Mouse (Mus musculus): ENCODE data around the gene Lkaaear1. TPM values are rescaled to one million over a fixed set of nuclear protein-coding genes. Genes with fewer than 3 reads are reported as not detected.

The Lkaaear1 gene
- not detected in 2 replicates for polyA plus RNA-seq (2016; fragmentation: Nextera tagmentation; extraction: Ambion mirVana)

GRCm38 (mm10) chr2:181698241-181698640 lies at the start of gene Lkaaear1:
TSS of gene Lkaaear1 (minus strand) at chr2:181698442.
- Histone ChIP-seq H3K27ac (no peak within 1 kb of the TSS), H3K4me1 (0 out of 2 replicates have a peak, but pooled peaks cover 6% of the 10 kb centered on the region), H3K4me3 (no peak within 1 kb of the TSS), H3K9ac (no peak within 1 kb of the TSS), H3K9me3 (no peaks in the 10 kb centered on the region), H3K36me3 (no peaks in the 10 kb centered on the region), H3K27me3 (no peaks in the 10 kb centered on the region), H3K4me2 (replicated peaks) (no peak within 1 kb of the TSS)
- WGBS = 50% methylated on average over 5 of the region's 5 CpGs
- no peak for ATAC-seq (ENCODE audit: insufficient number of reproducible peaks, insufficient read depth, low FRiP score, low TSS enrichment)

GRCm38 (mm10) chr2:181730051-181730450 lies 31.8 kb upstream of the Lkaaear1 start:
- H3K4me3 ChIP-seq = no peak overlapping the region
- H3K9me3 ChIP-seq = no peaks in the 10 kb centered on the region
- ATAC-seq (ENCODE audit: insufficient number of reproducible peaks, insufficient read depth, low FRiP score, low TSS enrichment) = no peak
- no peak overlapping the region for H3K9ac ChIP-seq
- no peak overlapping the region for H3K4me2 ChIP-seq (replicated peaks)
- no peaks in the 10 kb centered on the region for H3K27me3 ChIP-seq
- no peak overlapping the region for H3K27ac ChIP-seq
- no peaks in the 10 kb centered on the region for H3K4me1 ChIP-seq
- no peaks in the 10 kb centered on the region for H3K36me3 ChIP-seq
- WGBS = 50% methylated on average over 3 of the region's 3 CpGs

- ATAC-seq (ENCODE audit: insufficient number of reproducible peaks, insufficient read depth, low FRiP score, low TSS enrichment) = no peak
- H3K9ac ChIP-seq = no peak overlapping the region
- H3K9me3 ChIP-seq = no peaks in the 10 kb centered on the region
- no peak overlapping the region for H3K27ac ChIP-seq
- no peak overlapping the region for H3K4me2 ChIP-seq (replicated peaks)
- H3K36me3 ChIP-seq = no peaks in the 10 kb centered on the region
- no peaks in the 10 kb centered on the region for H3K27me3 ChIP-seq
- no peaks in the 10 kb centered on the region for H3K4me1 ChIP-seq
- WGBS = 53% methylated on average over 9 of the region's 9 CpGs
- H3K4me3 ChIP-seq = no peak overlapping the region
Observed at GRCm38 (mm10) chr2:181727659-181728262, 29.5 kb upstream of the Lkaaear1 start.

DNA sequence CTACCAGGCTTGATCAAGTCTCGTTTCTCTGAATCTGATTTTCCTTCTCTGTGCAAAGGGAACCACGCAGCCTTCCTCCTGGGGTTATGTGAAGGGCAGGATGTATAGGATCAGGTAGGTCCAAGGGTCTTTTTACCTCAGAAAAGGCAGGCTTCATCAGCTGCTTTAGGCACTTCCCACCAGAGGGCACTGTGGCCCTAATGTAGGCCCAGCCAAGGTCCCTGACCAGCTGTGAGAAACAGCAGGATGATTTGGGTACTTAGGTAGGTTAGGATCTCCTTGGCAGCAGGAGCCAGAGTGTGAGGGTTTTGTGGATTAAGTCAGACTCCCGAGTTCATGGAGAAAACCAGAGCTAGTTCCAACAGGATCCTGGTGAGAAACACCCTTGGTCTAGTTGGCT lies 24.0 kb upstream of the Lkaaear1 start:
- no peak overlapping the region for H3K4me3 ChIP-seq
- no peak for ATAC-seq (ENCODE audit: insufficient number of reproducible peaks, insufficient read depth, low FRiP score, low TSS enrichment)
- H3K27ac ChIP-seq = no peak overlapping the region
- no peak overlapping the region for H3K4me2 ChIP-seq (replicated peaks)
- H3K9ac ChIP-seq = no peak overlapping the region
- H3K27me3 ChIP-seq = no peaks in the 10 kb centered on the region
- no peaks in the 10 kb centered on the region for H3K9me3 ChIP-seq
- WGBS = 12% methylated on average over 3 of the region's 3 CpGs
- no peaks in the 10 kb centered on the region for H3K36me3 ChIP-seq
- H3K4me1 ChIP-seq = no peaks in the 10 kb centered on the region

- no peaks in the 10 kb centered on the region for H3K27me3 ChIP-seq
- no peaks in the 10 kb centered on the region for H3K9me3 ChIP-seq
- no peak overlapping the region for H3K4me3 ChIP-seq
- H3K36me3 ChIP-seq = no peaks in the 10 kb centered on the region
- no peaks in the 10 kb centered on the region for H3K4me1 ChIP-seq
- no peak for ATAC-seq (ENCODE audit: insufficient number of reproducible peaks, insufficient read depth, low FRiP score, low TSS enrichment)
- no peak overlapping the region for H3K4me2 ChIP-seq (replicated peaks)
- H3K9ac ChIP-seq = no peak overlapping the region
- H3K27ac ChIP-seq = no peak overlapping the region
Observed at GRCm38 (mm10) chr2:181721200-181721599, 23.0 kb upstream of the Lkaaear1 start.

- H3K27me3 ChIP-seq = no peaks in the 10 kb centered on the region
- H3K4me2 ChIP-seq (replicated peaks) = no peak overlapping the region
- peaks cover 2% of the 10 kb centered on the region for H3K4me1 ChIP-seq
- no peak overlapping the region for H3K4me3 ChIP-seq
- H3K36me3 ChIP-seq = no peaks in the 10 kb centered on the region
- H3K9ac ChIP-seq = no peak overlapping the region
- H3K27ac ChIP-seq = no peak overlapping the region
- no peak for ATAC-seq (ENCODE audit: insufficient number of reproducible peaks, insufficient read depth, low FRiP score, low TSS enrichment)
- 32% methylated on average over 3 of the region's 3 CpGs for whole genome bisulfite sequencing
- no peaks in the 10 kb centered on the region for H3K9me3 ChIP-seq
Observed at GRCm38 (mm10) chr2:181720061-181720460, 21.8 kb upstream of the Lkaaear1 start.

DNA sequence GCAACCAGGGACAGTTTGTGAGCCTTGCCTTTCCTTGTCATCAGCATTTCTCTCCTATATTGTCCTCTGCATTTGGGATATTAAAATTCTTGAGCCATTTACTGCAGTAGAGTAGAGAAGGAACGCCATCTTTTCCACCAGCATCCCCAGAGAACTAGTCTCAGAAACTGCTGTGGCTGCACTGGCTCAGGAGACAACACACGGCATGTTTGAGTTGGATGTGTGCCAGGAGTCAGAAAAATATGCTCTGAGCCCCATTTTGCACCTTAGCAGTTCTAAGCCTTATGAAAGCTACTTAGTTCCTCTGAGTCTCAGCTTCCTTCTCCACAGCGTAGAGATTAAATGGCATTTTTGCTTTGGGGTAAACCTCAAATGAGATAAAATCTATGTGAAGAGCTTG lies 18.7 kb upstream of the Lkaaear1 start:
- ATAC-seq (ENCODE audit: insufficient number of reproducible peaks, insufficient read depth, low FRiP score, low TSS enrichment) = no peak
- H3K9ac ChIP-seq = no peak overlapping the region
- H3K9me3 ChIP-seq = no peaks in the 10 kb centered on the region
- WGBS = 58% methylated on average over 3 of the region's 3 CpGs
- no peaks in the 10 kb centered on the region for H3K36me3 ChIP-seq
- H3K4me2 ChIP-seq (replicated peaks) = no peak overlapping the region
- no peaks in the 10 kb centered on the region for H3K27me3 ChIP-seq
- H3K4me3 ChIP-seq = no peak overlapping the region
- H3K4me1 ChIP-seq = peaks cover 4% of the 10 kb centered on the region
- no peak overlapping the region for H3K27ac ChIP-seq

DNA sequence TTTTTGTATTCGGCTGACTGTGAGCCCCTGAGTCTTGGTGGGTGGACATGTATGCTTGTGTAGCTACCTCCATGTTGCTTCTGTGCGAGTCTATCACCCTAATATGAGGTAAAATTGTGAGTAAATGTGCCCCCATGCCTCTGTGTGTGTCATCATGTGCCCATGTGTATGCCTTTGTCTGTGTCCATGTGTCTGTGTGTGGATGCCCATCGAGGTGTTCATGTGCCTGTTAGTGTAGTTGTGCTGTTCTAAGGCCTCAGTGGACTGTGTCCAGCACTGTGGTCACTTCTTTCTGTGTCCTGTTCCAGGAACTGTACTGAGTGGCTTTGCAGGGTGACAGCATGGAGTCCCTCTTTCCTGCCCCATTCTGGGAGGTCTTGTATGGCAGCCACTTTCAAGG lies 17.1 kb upstream of the Lkaaear1 start:
- Histone ChIP-seq H3K27ac (no peak overlapping the region), H3K4me1 (peaks cover 4% of the 10 kb centered on the region), H3K9ac (peak overlapping the region; percentile 30; the same call in 1 of the 2 replicates), H3K4me3 (peak overlapping the region; percentile 28), H3K36me3 (no peaks in the 10 kb centered on the region), H3K4me2 (replicated peaks) (peak overlapping the region; percentile 40), H3K27me3 (no peaks in the 10 kb centered on the region), H3K9me3 (no peaks in the 10 kb centered on the region)
- ATAC-seq (ENCODE audit: insufficient number of reproducible peaks, insufficient read depth, low FRiP score, low TSS enrichment) = peak; percentile 50; the same call in 1 of the 2 replicates
- WGBS = 64% methylated on average over 3 of the region's 3 CpGs

DNA sequence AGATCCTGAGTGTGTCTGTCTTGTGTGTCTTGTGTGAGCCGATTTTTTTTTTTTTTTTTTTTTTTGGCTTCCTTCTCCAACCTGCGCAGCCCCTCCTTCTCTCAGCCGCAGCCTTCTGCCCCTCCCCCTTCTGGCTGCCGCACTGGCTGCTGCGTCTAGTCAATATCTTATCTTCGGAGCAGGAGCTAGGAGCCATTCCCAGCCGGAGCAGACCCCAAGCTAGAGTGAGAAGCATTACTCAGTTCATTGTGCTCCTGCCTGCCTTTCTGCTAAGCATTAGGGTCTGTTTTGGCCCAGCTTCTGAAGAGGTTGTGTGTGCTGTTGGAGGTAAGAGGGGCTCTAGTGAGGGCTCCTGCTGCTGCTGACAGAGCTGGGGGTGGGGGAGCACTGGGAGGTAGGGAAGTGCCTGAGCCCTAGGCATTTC lies 16.7 kb upstream of the Lkaaear1 start, which contains the start of gene Oprl1:
Gene Oprl1 (plus strand): TSS at position 114 of the 424 bp plus-strand sequence.
- whole genome bisulfite sequencing = 2% methylated on average over 7 of the region's 7 CpGs
- peaks cover 4% of the 10 kb centered on the region for H3K4me1 ChIP-seq
- peak within 1 kb of the TSS; percentile 28 for H3K4me3 ChIP-seq
- H3K9me3 ChIP-seq = no peaks in the 10 kb centered on the region
- ATAC-seq (ENCODE audit: insufficient number of reproducible peaks, insufficient read depth, low FRiP score, low TSS enrichment) = peak; percentile 23; the same call in 1 of the 2 replicates
- H3K4me2 ChIP-seq (replicated peaks) = peak within 1 kb of the TSS; percentile 40
- H3K9ac ChIP-seq = peak within 1 kb of the TSS; percentile 30; the same call in 1 of the 2 replicates
- no peaks in the 10 kb centered on the region for H3K36me3 ChIP-seq
- no peaks in the 10 kb centered on the region for H3K27me3 ChIP-seq
- peak within 1 kb of the TSS; percentile 54; the same call in 1 of the 2 replicates for H3K27ac ChIP-seq

DNA sequence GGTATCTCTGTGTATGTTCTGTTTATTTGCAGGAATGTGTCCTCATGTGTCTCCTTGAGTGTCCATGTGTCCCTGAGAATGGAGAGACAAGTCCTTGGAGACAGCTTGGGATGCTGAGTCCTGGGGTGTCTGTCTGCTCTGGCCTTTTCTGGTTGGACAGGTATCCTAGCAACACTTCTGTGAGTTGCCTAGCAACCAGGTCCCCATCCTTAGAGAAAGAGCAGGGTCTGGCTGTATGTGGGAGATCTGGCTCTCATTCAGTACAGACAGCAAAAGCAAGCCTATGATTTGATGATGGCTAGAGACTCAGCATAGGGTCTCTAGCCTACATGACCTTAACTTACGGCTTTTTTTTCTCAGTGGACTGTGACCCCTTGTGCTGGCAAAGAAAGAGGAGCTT lies 15.5 kb upstream of the Lkaaear1 start:
- Histone ChIP-seq H3K9me3 (no peaks in the 10 kb centered on the region), H3K27me3 (no peaks in the 10 kb centered on the region), H3K4me3 (no peak overlapping the region), H3K4me1 (peaks cover 4% of the 10 kb centered on the region), H3K4me2 (replicated peaks) (no peak overlapping the region), H3K27ac (no peak overlapping the region), H3K36me3 (no peaks in the 10 kb centered on the region), H3K9ac (no peak overlapping the region)
- 90% methylated on average over 1 of the region's 1 CpGs for WGBS
- ATAC-seq (ENCODE audit: insufficient number of reproducible peaks, insufficient read depth, low FRiP score, low TSS enrichment) = 0 out of 2 replicates have a peak, but pooled peaks have one; percentile 41

DNA sequence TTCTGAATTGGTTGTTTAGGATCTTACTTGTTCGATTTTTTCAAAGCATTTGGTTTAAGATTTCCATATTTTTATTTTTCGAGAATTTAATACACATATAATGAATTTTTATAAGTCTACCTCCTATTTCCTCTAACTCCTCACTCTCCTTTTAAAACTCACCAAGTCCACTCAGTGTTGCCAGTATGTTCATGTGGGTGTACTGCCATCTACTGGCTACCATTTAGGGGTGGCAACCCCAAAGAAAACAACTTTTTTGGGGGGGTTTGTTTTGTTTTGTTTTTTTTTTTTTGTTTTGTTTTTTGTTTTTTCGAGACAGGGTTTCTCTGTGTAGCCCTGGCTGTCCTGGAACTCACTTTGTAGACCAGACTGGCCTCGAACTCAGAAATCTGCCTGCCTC lies 8.4 kb upstream of the Lkaaear1 start:
- Histone ChIP-seq H3K4me3 (no peak overlapping the region), H3K4me2 (replicated peaks) (no peak overlapping the region), H3K36me3 (no peaks in the 10 kb centered on the region), H3K27me3 (no peaks in the 10 kb centered on the region), H3K9me3 (no peaks in the 10 kb centered on the region), H3K4me1 (no peaks in the 10 kb centered on the region), H3K9ac (no peak overlapping the region), H3K27ac (no peak overlapping the region)
- no peak for ATAC-seq (ENCODE audit: insufficient number of reproducible peaks, insufficient read depth, low FRiP score, low TSS enrichment)
- 41% methylated on average over 4 of the region's 4 CpGs for WGBS

DNA sequence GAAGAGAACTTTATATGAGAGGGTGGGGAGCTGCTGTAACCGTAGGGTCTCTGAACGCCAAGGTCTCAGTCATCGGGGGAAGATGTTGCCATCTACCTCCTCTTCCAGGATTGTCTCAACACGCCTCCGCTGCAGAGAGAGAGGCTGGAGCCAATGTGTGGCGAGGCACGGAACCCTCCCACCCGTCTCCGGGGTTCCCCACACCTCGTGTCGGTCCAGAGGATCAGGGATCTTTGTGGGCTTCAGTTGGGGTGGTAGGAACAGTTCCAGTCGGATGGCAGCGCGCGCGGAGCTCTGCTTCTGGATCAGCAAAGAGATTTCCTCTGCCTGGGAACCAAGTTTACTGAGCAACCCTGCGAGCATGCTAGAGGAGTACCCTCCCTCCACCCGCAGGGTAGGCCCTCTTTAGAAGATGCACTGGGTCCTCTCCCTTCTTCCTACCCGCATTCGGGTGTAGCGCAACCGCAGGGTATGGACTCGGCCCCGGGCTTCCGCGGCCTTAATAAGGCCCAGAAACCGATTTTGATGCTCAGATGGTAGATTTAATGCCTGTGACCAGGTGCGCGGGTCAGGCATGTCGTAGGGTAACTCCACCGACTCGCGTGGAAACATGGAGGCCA lies 1.3 kb downstream of the Lkaaear1 start:
- H3K27ac ChIP-seq = no peak overlapping the region
- H3K36me3 ChIP-seq = no peaks in the 10 kb centered on the region
- no peaks in the 10 kb centered on the region for H3K9me3 ChIP-seq
- peaks cover 14% of the 10 kb centered on the region for H3K4me1 ChIP-seq
- no peaks in the 10 kb centered on the region for H3K27me3 ChIP-seq
- H3K4me3 ChIP-seq = no peak overlapping the region
- no peak overlapping the region for H3K9ac ChIP-seq
- ATAC-seq (ENCODE audit: insufficient number of reproducible peaks, insufficient read depth, low FRiP score, low TSS enrichment) = no peak
- 68% methylated on average over 33 of the region's 33 CpGs for WGBS
- no peak overlapping the region for H3K4me2 ChIP-seq (replicated peaks)
